Mouse (Mus musculus) liver, adult 2 months (tissue): Measurements from ENCODE around the gene Ptch1.

Source experiments
- CTCF ChIP-seq: fragments of 200-500 bp; IDR thresholded peaks from 2 replicates; pipeline ENCODE4 v1.5.1; 2011; ENCODE audit warnings: low read depth, low read length, control low read depth
- POLR2A ChIP-seq: fragments of 200-500 bp; IDR thresholded peaks from 2 replicates; pipeline ENCODE4 v1.6.1; 2011; ENCODE audit warnings: low read length, control low read depth; ENCODE audit not compliant: insufficient read depth; ENCODE audit errors: extremely low read depth

GRCm38 (mm10) chr13:63621301-63621700, 47.9 kb upstream of the Ptch1 start:
- no peak for TF ChIP-seq CTCF
- no peak for TF ChIP-seq POLR2A
